Mouse (Mus musculus): ENCODE measurements around the gene Try5. TPM values are rescaled to one million over a fixed set of nuclear protein-coding genes. Genes with fewer than 3 reads are reported as not detected.

Try5 gene
- polyA plus RNA-seq (2017; shearing (Covaris generic)) = not detected

DNA sequence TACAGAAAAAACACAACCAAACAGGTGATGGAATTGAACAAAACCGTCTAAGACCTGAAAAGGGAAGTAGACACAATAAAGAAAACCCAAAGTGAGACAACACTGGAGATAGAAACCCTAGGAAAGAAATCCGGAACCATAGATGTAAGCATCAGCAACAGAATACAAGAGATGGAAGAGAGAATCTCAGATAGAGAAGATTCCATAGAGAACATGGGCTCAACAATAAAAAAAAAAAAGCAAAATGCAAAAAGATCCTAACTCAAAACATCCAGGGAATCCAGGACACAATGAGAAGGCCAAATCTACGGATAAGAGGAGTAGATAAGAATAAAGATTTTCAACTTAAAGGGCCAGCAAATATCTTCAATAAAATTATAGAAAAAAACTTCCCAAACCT is at the start of gene Try5:
Gene Try5, minus strand, starts transcription at position 101 of the 400 bp plus-strand sequence.

DNA sequence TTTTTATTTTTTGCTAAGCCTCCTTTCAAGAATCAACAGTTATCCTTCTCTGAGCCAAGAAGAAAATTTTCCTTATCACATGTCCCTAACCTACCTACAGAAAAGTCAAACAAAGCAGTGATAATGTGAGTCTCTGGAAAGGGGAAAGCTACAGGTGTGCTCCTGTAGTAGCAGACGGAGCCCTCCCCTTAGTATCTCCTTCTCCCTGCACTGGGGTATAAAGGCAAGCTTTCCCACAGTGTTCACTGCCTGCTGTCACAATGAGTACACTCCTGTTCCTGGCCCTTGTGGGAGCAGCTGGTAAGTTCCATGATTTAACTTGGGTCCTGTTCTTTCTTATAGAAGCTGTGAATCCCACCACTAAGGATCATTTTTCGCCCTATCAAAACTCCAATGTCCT is 37.3 kb upstream of the Try5 start, which contains the start of gene Try10:
Gene Try10, plus strand, starts transcription at position 174 of the 400 bp plus-strand sequence.

GRCm38 (mm10) chr6:41301969-41302368 is 14.7 kb downstream of the Try5 start, which contains the start of gene Try4:
TSS of gene Try4 (plus strand) at chr6:41302269.

Other genes with a start within 250 kb of the Try5 start
- not detected for gene Try4, start 14.6 kb downstream of the Try5 start, polyA plus RNA-seq (2017; shearing (Covaris generic))
- gene Try10, start 37.3 kb upstream of the Try5 start, polyA plus RNA-seq (2017; shearing (Covaris generic)) = not detected
- gene Prss3, start 60.8 kb upstream of the Try5 start, polyA plus RNA-seq (2017; shearing (Covaris generic)) = not detected
- not detected for gene Gm5771, start 75.5 kb upstream of the Try5 start, polyA plus RNA-seq (2017; shearing (Covaris generic))
- not detected for gene Gm10334, start 129.3 kb upstream of the Try5 start, polyA plus RNA-seq (2017; shearing (Covaris generic))
- not detected for gene Prss1, start 142.1 kb upstream of the Try5 start, polyA plus RNA-seq (2017; shearing (Covaris generic))
- gene Prss2, start 204.9 kb upstream of the Try5 start, polyA plus RNA-seq (2017; shearing (Covaris generic)) = 1.1 TPM

All from effector memory CD4-positive, alpha-beta T cell, adult 5 months (primary cell).